9 mouse cellular contexts compared by ENCODE assay signal in genomic region chr10:77604958-77605357, GRCm38 (mm10). TPM values are rescaled to one million over a fixed set of nuclear protein-coding genes. Genes with fewer than 3 reads are reported as not detected.
DNase-seq lines count a peak whose midpoint lies in the region; ATAC-seq and TF ChIP-seq lines count a peak whose summit lies in the region.
"Had no signal": no experiment of that assay in that cellular context is flagged by ENCODE, and none has a peak within 500 bp of the region (broad histone marks: within the 10 kb centered on the region; RNA-seq: fewer than 3 reads in every experiment).

No protein-coding gene starts in this region.

- H3K36me3 ChIP-seq in forebrain, postnatal 0 days (ENCODE audit: insufficient read depth), result no peaks in the 10 kb centered on the region
- H3K36me3 ChIP-seq in forebrain, embryonic 11.5 days (ENCODE audit: control insufficient read depth, insufficient read depth, low read length), result no peaks in the 10 kb centered on the region; the same call in 1 of the 2 replicates
- peaks cover 11% of the 10 kb centered on the region for H3K36me3 ChIP-seq in embryonic facial prominence, embryonic 12.5 days

- H3K27me3 ChIP-seq in forebrain, postnatal 0 days (ENCODE audit: insufficient read depth, low read length), result no peaks in the 10 kb centered on the region
- no peaks in the 10 kb centered on the region for H3K27me3 ChIP-seq in forebrain, embryonic 11.5 days (ENCODE audit: control insufficient read depth, insufficient read depth, low read length)
- H3K27me3 ChIP-seq in embryonic facial prominence, embryonic 12.5 days, result no peaks in the 10 kb centered on the region

- peaks cover 8% of the 10 kb centered on the region; the same call in 1 of the 2 replicates for H3K4me1 ChIP-seq in forebrain, postnatal 0 days (ENCODE audit: insufficient read depth)
- H3K4me1 ChIP-seq in forebrain, embryonic 11.5 days (replicated peaks; ENCODE audit: control insufficient read depth, insufficient read depth, low read length), result peaks cover 3% of the 10 kb centered on the region; the same call in 1 of the 2 replicates
- peaks cover 16% of the 10 kb centered on the region for H3K4me1 ChIP-seq in embryonic facial prominence, embryonic 12.5 days

- H3K4me2 ChIP-seq in forebrain, postnatal 0 days (ENCODE audit: low read depth), result no peak overlapping the region
- no peak overlapping the region for H3K4me2 ChIP-seq in forebrain, embryonic 11.5 days (ENCODE audit: low read depth, low read length, severe bottlenecking)
- no peak overlapping the region for H3K4me2 ChIP-seq in embryonic facial prominence, embryonic 12.5 days (replicated peaks)

- no peak for TF ChIP-seq CTCF in forebrain, postnatal 0 days (IDR thresholded peaks at IDR 0.05; ENCODE audit: low read depth)

- no peaks in the 10 kb centered on the region for H3K9me3 ChIP-seq in forebrain, postnatal 0 days (ENCODE audit: low read length)
- H3K9me3 ChIP-seq in forebrain, embryonic 11.5 days (ENCODE audit: control insufficient read depth, low read length), result no peaks in the 10 kb centered on the region; the same call in 1 of the 2 replicates
- peaks cover 5% of the 10 kb centered on the region; the same call in 1 of the 2 replicates for H3K9me3 ChIP-seq in embryonic facial prominence, embryonic 12.5 days

- ATAC-seq in forebrain, postnatal 0 days, result no peak
- no peak for ATAC-seq in forebrain, embryonic 11.5 days (replicated peaks; ENCODE audit: low FRiP score)
- ATAC-seq in embryonic facial prominence, embryonic 12.5 days (ENCODE audit: insufficient number of reproducible peaks, insufficient read depth, low FRiP score, low TSS enrichment), result no peak

- 0 out of 2 replicates have a peak overlapping the region, but pooled peaks have one; percentile 96 for H3K27ac ChIP-seq in forebrain, postnatal 0 days (ENCODE audit: low read depth, low read length)
- H3K27ac ChIP-seq in forebrain, embryonic 11.5 days (ENCODE audit: low read depth, low read length), result no peak overlapping the region
- H3K27ac ChIP-seq in embryonic facial prominence, embryonic 12.5 days, result peak overlapping the region; percentile 95; the same call in 1 of the 2 replicates

- WGBS in forebrain, postnatal 0 days, result 69% methylated on average over 5 of the region's 5 CpGs
- WGBS in forebrain, embryonic 11.5 days, result 89% methylated on average over 5 of the region's 5 CpGs
- WGBS in embryonic facial prominence, embryonic 12.5 days, result 87% methylated on average over 5 of the region's 5 CpGs

- H3K4me3 ChIP-seq in forebrain, postnatal 0 days (ENCODE audit: low read depth, low read length), result no peak overlapping the region
- H3K4me3 ChIP-seq in forebrain, embryonic 11.5 days (ENCODE audit: low read depth, low read length), result no peak overlapping the region
- no peak overlapping the region for H3K4me3 ChIP-seq in embryonic facial prominence, embryonic 12.5 days

- no peak overlapping the region for H3K9ac ChIP-seq in forebrain, postnatal 0 days
- H3K9ac ChIP-seq in forebrain, embryonic 11.5 days (ENCODE audit: low read length), result no peak overlapping the region
- no peak overlapping the region for H3K9ac ChIP-seq in embryonic facial prominence, embryonic 12.5 days

- DNase-seq in forebrain, postnatal 0 days, result no peak
- DNase-seq in forebrain, embryonic 11.5 days (ENCODE audit: low spot score), result no peak
- DNase-seq in kidney, postnatal 10 days, result peak; percentile 58
- DNase-seq in kidney, adult 9 months, result no peak
- peak; percentile 50 for DNase-seq in lung, postnatal 14 days
- DNase-seq in ovary, postnatal 36 days (ENCODE audit: low spot score), result no peak
- DNase-seq in urinary bladder, adult 18-20 months (ENCODE audit: low spot score in 2 of 2), result no peak

RNA-seq across cellular contexts. Expression of gene Sumo3, which starts 0.9 kb away (rescaled TPM):
- total RNA-seq in forebrain, postnatal 0 days (2014; rRNA removed), result 270 and 305 TPM in 2 replicates
- 381 and 398 TPM in 2 replicates for polyA plus RNA-seq in forebrain, postnatal 0 days (2015; fragmentation: Nextera tagmentation; extraction: Ambion mirVana)
- 336 and 367 TPM in 2 replicates for polyA plus RNA-seq in forebrain, embryonic 11.5 days (2014; fragmentation: Nextera tagmentation; extraction: Ambion mirVana)
- 385 and 391 TPM in 2 replicates for polyA plus RNA-seq in embryonic facial prominence, embryonic 12.5 days (2016; fragmentation: Nextera tagmentation; extraction: Ambion mirVana)

RNA-seq across cellular contexts. Expression of gene Gm49325, which starts 1.0 kb away (rescaled TPM):
- not detected in 2 replicates for total RNA-seq in forebrain, postnatal 0 days (2014; rRNA removed)
- polyA plus RNA-seq in forebrain, postnatal 0 days (2015; fragmentation: Nextera tagmentation; extraction: Ambion mirVana), result 27.7 and 33.6 TPM in 2 replicates
- not detected in 2 replicates for polyA plus RNA-seq in forebrain, embryonic 11.5 days (2014; fragmentation: Nextera tagmentation; extraction: Ambion mirVana)
- 7.0 and 7.1 TPM in 2 replicates for polyA plus RNA-seq in embryonic facial prominence, embryonic 12.5 days (2016; fragmentation: Nextera tagmentation; extraction: Ambion mirVana)
- polyA plus RNA-seq: cortical plate, adult 2 months had no signal

RNA-seq across cellular contexts. Expression of gene Ube2g2, which starts 17.1 kb away (rescaled TPM):
- total RNA-seq in forebrain, postnatal 0 days (2014; rRNA removed), result 41.7 and 45.3 TPM in 2 replicates
- 74.9 and 80.3 TPM in 2 replicates for polyA plus RNA-seq in forebrain, postnatal 0 days (2015; fragmentation: Nextera tagmentation; extraction: Ambion mirVana)
- polyA plus RNA-seq in forebrain, embryonic 11.5 days (2014; fragmentation: Nextera tagmentation; extraction: Ambion mirVana), result 76.7 and 78.1 TPM in 2 replicates
- polyA plus RNA-seq in embryonic facial prominence, embryonic 12.5 days (2016; fragmentation: Nextera tagmentation; extraction: Ambion mirVana), result 76.7 and 81.7 TPM in 2 replicates

RNA-seq across cellular contexts. Expression of gene Pttg1ip, which starts 23.4 kb away (rescaled TPM):
- 69.6 and 98.3 TPM in 2 replicates for total RNA-seq in forebrain, postnatal 0 days (2014; rRNA removed)
- 67.1 and 74.2 TPM in 2 replicates for polyA plus RNA-seq in forebrain, postnatal 0 days (2015; fragmentation: Nextera tagmentation; extraction: Ambion mirVana)
- polyA plus RNA-seq in forebrain, embryonic 11.5 days (2014; fragmentation: Nextera tagmentation; extraction: Ambion mirVana), result 69.0 and 73.8 TPM in 2 replicates
- polyA plus RNA-seq in embryonic facial prominence, embryonic 12.5 days (2016; fragmentation: Nextera tagmentation; extraction: Ambion mirVana), result 92.5 and 94.4 TPM in 2 replicates

Comparison
In these comparisons a context has a peak if more than half of its experiments do, and no peak if none do; other contexts are left out.
1. DNase-seq: peak in kidney, postnatal 10 days (single experiment) and lung, postnatal 14 days (single experiment); none in forebrain, postnatal 0 days (single experiment), forebrain, embryonic 11.5 days (single experiment), kidney, adult 9 months (single experiment), ovary, postnatal 36 days (single experiment) and urinary bladder, adult 18-20 months (0 of 2).